Mouse (Mus musculus) adrenal gland, adult 2 months (tissue): ENCODE results near the gene Eps8. TPM values are rescaled to one million over a fixed set of nuclear protein-coding genes. Genes with fewer than 3 reads are reported as not detected.

Experiments used
- polyA plus RNA-seq: library from polyadenylated mRNA; depleted of rRNA; stranded (reverse); fragments of >200 nt; gene quantifications from 2 replicates; pipeline ENCODE4 v1.2.3, GENCODE M21; 2012; rRNA removed
- total RNA-seq, 2 experiments: library from RNA; stranded (reverse); gene quantifications; 2 replicates each; pipeline ENCODE4 v1.2.3; 2021

Gene Eps8
- total and polyA plus RNA-seq, 3 experiments = 18.8 to 51.5 (median 22.1) TPM

Other genes with a start within 250 kb of the Eps8 start
- gene Strap, start 80.2 kb upstream of the Eps8 start, total RNA-seq = 100 to 1,000 TPM; 110 to 143 TPM
- 78.8 and 79.6 TPM in 2 replicates for gene Strap, start 80.2 kb upstream of the Eps8 start, polyA plus RNA-seq
- 10 to 100 TPM; 12.6 to 22.5 TPM for gene Dera, start 99.7 kb upstream of the Eps8 start, total RNA-seq
- 4.1 and 5.1 TPM in 2 replicates for gene Dera, start 99.7 kb upstream of the Eps8 start, polyA plus RNA-seq